Mouse (Mus musculus) lung, adult 10 weeks (tissue): Measurements from ENCODE around the gene 1700069L16Rik. TPM values are rescaled to one million over a fixed set of nuclear protein-coding genes. Genes with fewer than 3 reads are reported as not detected.

Source experiments
- polyA plus RNA-seq: library from polyadenylated mRNA; stranded (reverse); fragments of 350-450 nt; fragmentation: Illumina TruSeq; extraction: RNeasy Lipid Tissue Mini Kit (QIAGEN cat#74804); gene quantifications from one replicate; pipeline ENCODE4 v1.2.3, GENCODE M21; 2014; ENCODE audit warnings: low read depth, low replicate concordance; ENCODE audit not compliant: insufficient read depth

1700069L16Rik gene
- not detected for polyA plus RNA-seq

GRCm38 (mm10) chr5:113724446-113724845 lies at the start of gene 1700069L16Rik:
TSS of gene 1700069L16Rik (minus strand) at chr5:113724772.

GRCm38 (mm10) chr5:113772450-113772895 lies 47.9 kb upstream of the 1700069L16Rik start, which contains the start of the genes Sart3 and Iscu:
TSS of gene Sart3 (minus strand) at chr5:113772510.
TSS of gene Iscu (plus strand) at chr5:113772748.

GRCm38 (mm10) chr5:113735345-113736112 lies 11.0 kb upstream of the 1700069L16Rik start, which contains the start of gene Ficd:
TSS of gene Ficd (plus strand) at chr5:113735803.

GRCm38 (mm10) chr5:113650035-113650865 lies 74.3 kb downstream of the 1700069L16Rik start, which contains the start of gene Cmklr1:
TSS of gene Cmklr1 (minus strand) at chr5:113650426.

Other genes starting within 250 kb of the 1700069L16Rik start
- 1.5 TPM for gene Wscd2, start 234.4 kb downstream of the 1700069L16Rik start, polyA plus RNA-seq
- gene Cmklr1, start 74.3 kb downstream of the 1700069L16Rik start, polyA plus RNA-seq, result 32.1 TPM
- gene Ficd, start 11.0 kb upstream of the 1700069L16Rik start, polyA plus RNA-seq, result 4.8 TPM
- gene Sart3, start 47.7 kb upstream of the 1700069L16Rik start, polyA plus RNA-seq, result 10.8 TPM
- 173 TPM for gene Iscu, start 48.0 kb upstream of the 1700069L16Rik start, polyA plus RNA-seq
- 40.7 TPM for gene Tmem119, start 75.7 kb upstream of the 1700069L16Rik start, polyA plus RNA-seq
- 45.9 TPM for gene Selplg, start 107.9 kb upstream of the 1700069L16Rik start, polyA plus RNA-seq
- 45.5 TPM for gene Coro1c, start 184.0 kb upstream of the 1700069L16Rik start, polyA plus RNA-seq